Mouse (Mus musculus): ENCODE data around the gene Pih1d1.
"Not testable (repeated sequence)": the region's sequence is repeated elsewhere in the genome, so short reads cannot be mapped to it uniquely, and the experiment has no call there.

Pih1d1 gene

GRCm38 (mm10) chr7:45167761-45168445 lies 13.8 kb downstream of the Pih1d1 start:
- DNase-seq (ENCODE audit: low read depth, low spot score), result no peak

- no peak for DNase-seq (ENCODE audit: low read depth, low spot score)
Observed at GRCm38 (mm10) chr7:45168656-45169055, 14.6 kb downstream of the Pih1d1 start.

- no peak for DNase-seq (ENCODE audit: low read depth, low spot score)
Observed at GRCm38 (mm10) chr7:45169495-45169894, 15.4 kb downstream of the Pih1d1 start.

GRCm38 (mm10) chr7:45172974-45173373 lies 18.9 kb downstream of the Pih1d1 start:
- DNase-seq (ENCODE audit: low read depth, low spot score), result no peak

GRCm38 (mm10) chr7:45173772-45174171 lies 19.7 kb downstream of the Pih1d1 start:
- not testable (repeated sequence) for DNase-seq (ENCODE audit: low read depth, low spot score)

GRCm38 (mm10) chr7:45174567-45175280 lies 20.6 kb downstream of the Pih1d1 start:
- no peak for DNase-seq (ENCODE audit: low read depth, low spot score)

GRCm38 (mm10) chr7:45175398-45175797 lies 21.3 kb downstream of the Pih1d1 start:
- DNase-seq (ENCODE audit: low read depth, low spot score), result no peak

- DNase-seq (ENCODE audit: low read depth, low spot score), result no peak
Observed at GRCm38 (mm10) chr7:45175929-45176328, 21.8 kb downstream of the Pih1d1 start.

- DNase-seq (ENCODE audit: low read depth, low spot score), result no peak
Observed at GRCm38 (mm10) chr7:45176356-45176755, 22.3 kb downstream of the Pih1d1 start.

- DNase-seq (ENCODE audit: low read depth, low spot score), result no peak
Observed at GRCm38 (mm10) chr7:45178550-45178949, 24.4 kb downstream of the Pih1d1 start.

- DNase-seq (ENCODE audit: low read depth, low spot score), result no peak
Observed at GRCm38 (mm10) chr7:45179469-45179868, 25.4 kb downstream of the Pih1d1 start, which contains the start of gene Gfy. Gene Gfy, minus strand, starts transcription at chr7:45179569.

GRCm38 (mm10) chr7:45180896-45181477 lies 26.9 kb downstream of the Pih1d1 start, which contains the start of gene Pth2:
Gene Pth2, plus strand, starts transcription at chr7:45180995.
- no peak for DNase-seq (ENCODE audit: low read depth, low spot score)

GRCm38 (mm10) chr7:45181540-45181939 lies 27.4 kb downstream of the Pih1d1 start:
- DNase-seq (ENCODE audit: low read depth, low spot score), result no peak

GRCm38 (mm10) chr7:45182199-45182601 lies 28.1 kb downstream of the Pih1d1 start:
- peak; percentile 82 for DNase-seq (ENCODE audit: low read depth, low spot score)

GRCm38 (mm10) chr7:45182606-45183005 lies 28.5 kb downstream of the Pih1d1 start:
- DNase-seq (ENCODE audit: low read depth, low spot score), result no peak

GRCm38 (mm10) chr7:45183672-45184071 lies 29.6 kb downstream of the Pih1d1 start:
- DNase-seq (ENCODE audit: low read depth, low spot score), result no peak

GRCm38 (mm10) chr7:45185921-45186320 lies 31.8 kb downstream of the Pih1d1 start:
- DNase-seq (ENCODE audit: low read depth, low spot score), result no peak

GRCm38 (mm10) chr7:45189600-45189999 lies 35.5 kb downstream of the Pih1d1 start:
- DNase-seq (ENCODE audit: low read depth, low spot score), result no peak

- no peak for DNase-seq (ENCODE audit: low read depth, low spot score)
Observed at GRCm38 (mm10) chr7:45190186-45190585, 36.1 kb downstream of the Pih1d1 start.

GRCm38 (mm10) chr7:45191161-45191560 lies 37.1 kb downstream of the Pih1d1 start:
- no peak for DNase-seq (ENCODE audit: low read depth, low spot score)

- DNase-seq (ENCODE audit: low read depth, low spot score), result peak; percentile 46
Observed at GRCm38 (mm10) chr7:45191803-45192363, 37.8 kb downstream of the Pih1d1 start.

GRCm38 (mm10) chr7:45192585-45193310 lies 38.6 kb downstream of the Pih1d1 start:
- DNase-seq (ENCODE audit: low read depth, low spot score), result no peak

All from embryo, embryonic 11.5 days (tissue).